Mouse (Mus musculus): ENCODE data around the gene Erp27. TPM values are rescaled to one million over a fixed set of nuclear protein-coding genes. Genes with fewer than 3 reads are reported as not detected.

The Erp27 gene
- total RNA-seq, 4 experiments from 2014 or later = not detected

- no peak for DNase-seq (ENCODE audit: low spot score in 2 of 2)
These were observed 17.6 kb upstream of the Erp27 start for GRCm38 (mm10) chr6:136939326-136940187.

- DNase-seq (ENCODE audit: low spot score in 2 of 2) = no peak
These were observed 16.5 kb upstream of the Erp27 start for GRCm38 (mm10) chr6:136938331-136939126.

DNA sequence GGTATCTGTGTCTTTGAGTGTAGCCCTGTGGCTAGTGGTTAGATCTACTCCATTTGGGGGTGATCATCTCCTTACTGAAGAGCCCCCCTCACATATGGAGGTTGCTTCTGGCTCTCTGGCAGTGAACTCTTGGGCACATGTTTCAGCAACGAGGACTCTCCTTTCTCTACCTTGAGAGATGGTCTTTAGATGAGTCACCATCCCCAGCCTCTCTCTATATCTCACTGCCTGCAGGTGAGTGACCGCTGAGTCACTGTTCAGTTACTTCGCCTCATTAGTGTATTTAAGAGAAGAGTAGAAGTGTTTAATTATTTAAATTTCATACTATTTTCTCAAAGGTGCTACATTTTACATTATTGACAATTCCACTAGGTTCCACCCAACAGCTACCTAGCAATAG lies 15.1 kb upstream of the Erp27 start:
- no peak for DNase-seq (ENCODE audit: low spot score in 2 of 2)

GRCm38 (mm10) chr6:136936361-136936760 lies 14.4 kb upstream of the Erp27 start:
- no peak for DNase-seq (ENCODE audit: low spot score in 2 of 2)

DNA sequence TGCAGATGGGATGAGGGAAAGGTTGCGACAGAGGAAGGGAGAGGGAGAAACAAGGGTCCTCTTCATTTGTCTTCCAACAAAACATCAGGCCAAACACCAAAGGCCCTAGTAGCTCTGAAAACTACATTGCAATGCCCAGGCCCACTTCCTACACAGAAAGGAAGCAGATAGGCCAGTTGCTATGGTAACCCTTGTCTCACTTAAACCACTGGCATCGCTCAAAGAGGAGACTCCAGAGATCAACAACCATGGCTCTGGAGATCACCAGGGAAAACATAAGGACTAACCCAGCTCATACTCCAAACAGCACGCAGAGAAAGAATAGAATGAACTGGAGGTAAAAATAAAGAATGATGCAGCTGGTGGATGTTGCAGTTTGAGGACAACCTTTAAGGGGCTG lies 13.3 kb upstream of the Erp27 start:
- no peak for DNase-seq (ENCODE audit: low spot score in 2 of 2)

- DNase-seq (ENCODE audit: low spot score in 2 of 2) = no peak
These were observed 12.1 kb upstream of the Erp27 start for GRCm38 (mm10) chr6:136934068-136934467.

GRCm38 (mm10) chr6:136931246-136931645 lies 9.3 kb upstream of the Erp27 start:
- DNase-seq (ENCODE audit: low spot score in 2 of 2) = no peak

DNA sequence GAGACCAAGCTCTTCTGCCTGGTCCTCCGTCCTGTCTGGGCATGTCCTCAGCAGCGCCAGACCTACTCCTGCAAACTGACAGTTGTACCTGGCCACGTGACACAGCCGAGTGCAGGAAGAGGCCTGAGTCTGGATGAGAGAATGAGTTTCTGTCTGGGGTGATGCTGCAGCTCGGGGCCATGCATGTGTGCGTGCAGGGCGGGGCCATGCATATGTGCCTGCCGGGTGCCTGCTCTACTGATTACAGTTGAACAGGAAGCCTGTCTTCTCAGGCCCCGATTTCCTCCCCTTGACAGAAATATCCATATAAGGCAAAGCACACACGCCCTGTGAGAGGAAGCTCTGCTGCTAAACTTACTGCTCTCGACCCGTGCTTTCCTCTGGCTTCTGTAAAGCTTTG lies 8.7 kb upstream of the Erp27 start:
- DNase-seq (ENCODE audit: low spot score in 2 of 2) = no peak

GRCm38 (mm10) chr6:136927626-136928025 lies 5.6 kb upstream of the Erp27 start:
- DNase-seq (ENCODE audit: low spot score in 2 of 2) = no peak

DNA sequence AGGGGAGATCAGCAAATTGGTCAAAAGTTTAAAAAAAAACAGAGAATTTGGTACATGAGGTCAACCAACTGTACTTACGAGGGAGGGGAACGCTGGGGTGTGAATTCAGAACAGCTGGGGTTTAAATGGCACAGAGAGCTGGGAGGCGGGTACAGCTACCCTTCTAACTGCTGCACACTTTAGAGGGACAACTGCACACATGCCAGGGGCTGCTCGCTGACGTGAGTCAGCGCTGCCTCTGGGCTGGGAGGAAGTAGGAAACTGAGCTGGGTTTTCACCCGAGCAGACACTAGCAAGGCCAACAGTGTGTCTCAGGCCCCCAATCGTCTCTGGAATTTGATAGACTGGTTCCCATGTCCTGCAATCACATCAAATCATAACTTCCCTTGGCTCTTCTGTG lies 3.1 kb upstream of the Erp27 start:
- no peak for DNase-seq (ENCODE audit: low spot score in 2 of 2)

- no peak for DNase-seq (ENCODE audit: low spot score in 2 of 2)
These were observed 1.6 kb upstream of the Erp27 start, which contains the start of gene Pde6h for GRCm38 (mm10) chr6:136923532-136923931. Gene Pde6h, plus strand, starts transcription at chr6:136923832.

DNA sequence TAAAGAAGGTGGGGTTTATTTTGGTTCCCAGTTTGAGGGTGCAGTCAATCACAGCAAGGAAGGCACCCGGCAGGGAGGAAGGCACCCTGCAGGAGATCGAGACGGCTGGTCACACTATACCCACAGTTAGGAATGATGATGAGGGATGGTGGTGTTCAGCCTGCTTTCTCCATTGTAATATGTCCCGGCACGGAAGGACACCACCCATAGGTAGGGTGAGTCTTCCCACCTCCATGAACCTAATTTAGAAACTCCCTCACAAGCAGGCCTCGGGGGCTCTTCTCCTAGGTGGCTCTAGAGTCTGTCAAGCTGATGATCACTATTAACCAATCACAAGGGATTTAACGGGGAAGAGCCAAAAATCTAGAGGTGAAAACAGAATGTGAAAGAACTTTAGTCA lies 891 bp upstream of the Erp27 start:
- no peak for DNase-seq (ENCODE audit: low spot score in 2 of 2)

DNA sequence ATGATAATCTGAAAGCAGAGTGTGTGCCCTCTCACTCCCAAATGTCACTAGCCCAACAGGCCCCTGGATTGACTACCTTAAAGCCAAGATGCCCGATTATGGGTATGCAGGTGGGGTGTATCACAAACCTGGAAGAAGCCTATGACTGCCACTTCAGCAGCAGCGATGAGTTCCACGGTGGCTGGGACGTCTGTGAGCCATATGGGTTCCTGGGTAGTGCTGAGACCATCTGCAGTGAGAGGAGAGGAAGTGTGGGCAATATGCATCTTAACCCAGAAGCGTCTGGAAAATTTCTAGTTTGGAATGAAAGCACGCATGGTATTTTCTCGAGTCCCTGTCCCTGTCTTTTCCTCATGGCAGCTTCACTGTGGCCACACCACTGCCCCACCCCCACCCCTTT lies 379 bp downstream of the Erp27 start:
- no peak for DNase-seq (ENCODE audit: low spot score in 2 of 2)

GRCm38 (mm10) chr6:136920320-136921257 lies 1.4 kb downstream of the Erp27 start:
- DNase-seq (ENCODE audit: low spot score in 2 of 2) = peak; percentile 43 to 55

DNA sequence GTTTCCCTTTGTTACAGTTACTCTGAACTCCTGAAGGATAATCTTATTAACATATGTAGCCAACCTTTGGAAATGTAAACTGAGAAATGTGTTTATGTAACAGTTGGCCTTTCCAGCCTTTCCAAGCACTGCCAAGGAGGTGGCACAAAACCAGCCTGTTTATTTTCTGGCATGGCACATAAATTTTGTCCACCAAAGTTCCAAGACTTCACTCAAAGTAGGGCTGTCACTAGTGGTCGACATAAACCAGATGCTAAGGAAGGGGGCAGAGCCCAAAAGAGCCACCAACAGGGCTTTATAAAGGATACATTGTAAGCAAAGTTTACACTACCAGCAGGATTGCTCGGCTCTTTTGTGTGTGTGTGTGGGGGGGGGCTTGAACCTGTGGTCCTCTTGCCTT lies 4.1 kb downstream of the Erp27 start:
- no peak for DNase-seq (ENCODE audit: low spot score in 2 of 2)

DNA sequence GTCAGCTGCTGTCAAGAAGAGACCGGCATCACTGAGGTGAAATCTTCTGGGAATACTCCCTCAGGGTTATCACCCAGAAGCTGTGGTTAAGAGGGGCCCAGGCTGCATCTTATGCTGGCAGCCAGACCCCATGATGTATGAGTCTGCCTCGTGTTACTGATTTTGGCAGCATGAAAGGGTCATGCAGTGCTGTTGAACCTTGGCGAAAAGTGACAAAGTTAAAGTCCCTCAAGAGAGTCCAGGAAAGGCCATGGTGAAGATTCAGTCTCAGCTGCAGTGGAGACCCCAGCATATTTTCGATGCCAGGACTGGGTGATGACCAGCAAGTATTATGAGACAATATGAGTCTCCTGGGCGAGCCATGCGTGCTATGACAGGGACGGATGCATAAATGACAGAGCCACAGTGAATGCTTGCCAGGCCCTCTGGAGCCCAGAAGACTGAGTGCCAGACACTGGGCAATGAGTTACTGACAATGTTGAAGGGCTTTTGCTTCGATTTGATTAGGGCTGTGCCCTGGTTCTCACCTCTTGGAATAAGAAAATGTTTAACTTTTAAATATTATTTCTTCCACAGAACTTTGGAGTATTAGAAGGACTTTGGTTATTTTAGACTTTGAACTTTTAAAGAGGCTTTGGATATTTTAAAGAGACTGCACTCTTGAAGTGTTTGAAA lies 6.1 kb downstream of the Erp27 start:
- DNase-seq (ENCODE audit: low spot score in 2 of 2) = no peak

DNA sequence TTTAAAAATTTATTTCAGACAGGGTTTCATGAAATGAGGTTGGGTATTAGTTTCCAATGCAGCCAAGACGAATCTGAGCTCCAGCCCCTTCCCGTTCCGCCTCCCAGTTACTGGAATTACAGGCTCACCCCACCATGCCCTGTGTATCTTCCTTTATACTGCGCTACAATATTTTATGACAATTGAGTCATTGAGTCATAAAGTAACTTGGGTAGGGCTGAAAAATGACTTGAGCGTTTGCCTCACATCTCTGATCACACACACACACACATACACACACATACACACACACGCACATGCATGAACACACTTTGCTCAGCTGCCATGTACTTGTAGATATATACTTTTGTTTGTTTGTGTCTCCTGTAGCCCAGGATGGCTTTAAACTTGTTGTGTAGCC lies 7.7 kb downstream of the Erp27 start:
- no peak for DNase-seq (ENCODE audit: low spot score in 2 of 2)

GRCm38 (mm10) chr6:136913384-136914126 lies 8.4 kb downstream of the Erp27 start:
- peak in 1 of 2 experiments; percentile 21 for DNase-seq (ENCODE audit: low spot score in 2 of 2)

DNA sequence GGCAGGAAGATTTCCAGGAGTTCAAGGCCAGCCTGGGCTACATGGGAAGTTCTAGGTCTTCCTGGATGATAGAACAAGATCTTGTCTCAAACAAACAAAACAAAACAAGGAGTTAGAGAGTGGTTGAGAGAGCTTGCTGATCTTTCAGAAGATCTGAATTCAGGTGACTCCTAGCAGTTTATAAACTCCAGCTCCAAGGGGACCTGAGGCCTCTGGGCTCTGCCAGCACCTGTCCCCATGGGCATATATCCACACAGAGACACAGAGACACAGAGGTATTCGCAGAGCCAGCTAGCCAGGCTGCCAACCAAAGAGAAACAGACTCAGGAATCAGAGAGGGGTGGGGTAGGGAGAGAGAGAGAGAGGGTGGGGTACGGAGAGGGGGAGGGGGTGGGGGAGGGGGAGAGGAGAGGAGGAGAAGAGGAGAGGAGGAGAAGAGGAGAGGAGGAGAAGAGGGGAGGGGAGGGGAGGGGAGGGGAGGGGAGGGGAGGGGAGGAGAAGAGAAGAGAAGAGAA lies 9.2 kb downstream of the Erp27 start:
- DNase-seq (ENCODE audit: low spot score in 2 of 2) = no peak
